Mouse (Mus musculus) heart, adult 2 months (tissue): Measurements from ENCODE around the gene Dlg5.

ENCODE experiments used
- CTCF ChIP-seq: fragments of 200-600 bp; IDR thresholded peaks from 2 replicates; pipeline ENCODE4 v1.8.1; 2022; ENCODE audit warnings: antibody characterized with exemption, mild to moderate bottlenecking, moderate library complexity
- POLR2A ChIP-seq: fragments of 200-500 bp; IDR thresholded peaks from 2 replicates; pipeline ENCODE4 v1.6.1; 2011; ENCODE audit warnings: mild to moderate bottlenecking, low read depth, low read length, control low read depth; ENCODE audit not compliant: insufficient read depth

DNA sequence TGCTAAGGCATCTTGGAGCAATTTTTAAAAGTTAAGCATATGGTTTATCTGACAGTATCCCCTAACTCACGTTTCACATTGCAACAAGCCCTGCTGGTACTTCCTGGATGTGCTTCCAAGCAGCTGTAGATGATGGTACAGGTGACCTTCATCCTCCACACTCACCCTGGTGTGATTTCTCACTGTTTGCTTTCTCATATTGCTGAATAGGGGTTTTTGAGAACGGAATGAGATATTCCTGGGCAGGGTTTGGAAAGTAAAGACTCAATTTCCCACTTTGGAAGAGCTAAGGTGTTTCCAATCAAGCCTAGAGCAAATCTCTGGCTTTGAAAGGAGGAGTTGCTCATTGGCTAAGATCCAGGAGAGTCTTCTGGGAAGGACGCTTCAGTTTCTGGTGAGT, 47.2 kb upstream of the Dlg5 start, which contains the start of gene E330034G19Rik:
- TF ChIP-seq CTCF (no peak), POLR2A (no peak)
